Mouse (Mus musculus) forebrain, embryonic 11.5 days (tissue): ENCODE data around the gene Col4a3. TPM values are rescaled to one million over a fixed set of nuclear protein-coding genes. Genes with fewer than 3 reads are reported as not detected.
A peak's percentile ranks its signal among the peaks of the same experiment; 100 is the strongest.

Experiments used
- ATAC-seq: fragments of 200-750 bp; cut with Nextera tagmentation; replicated peaks from 2 replicates; pipeline ENCODE4 v1.8.0; 2017; ENCODE audit warnings: moderate TSS enrichment; ENCODE audit not compliant: low FRiP score
- DNase-seq: peaks from one replicate; pipeline ENCODE4 v3.0.0-alpha.2; 2017; ENCODE audit warnings: low spot score
- H3K27ac ChIP-seq: fragments of 300-500 bp; sonication (generic); 2 replicates; pipeline ENCODE4 v1.5.1; 2014; ENCODE audit warnings: low read depth, low read length
- H3K27me3 ChIP-seq: fragments of 300-500 bp; sonication (generic); 2 replicates; pipeline ENCODE4 v1.6.1; 2014; ENCODE audit warnings: mild to moderate bottlenecking, low read length, mixed read lengths; ENCODE audit not compliant: control insufficient read depth, insufficient read depth
- H3K36me3 ChIP-seq: fragments of 300-500 bp; sonication (generic); 2 replicates; pipeline ENCODE4 v1.6.1; 2014; ENCODE audit warnings: mild to moderate bottlenecking, low read length, moderate library complexity, mixed read lengths; ENCODE audit not compliant: control insufficient read depth, insufficient read depth
- H3K4me1 ChIP-seq: fragments of 300-500 bp; sonication (generic); replicated peaks from 2 replicates; pipeline ENCODE4 v1.6.1; 2014; ENCODE audit warnings: low read length, mixed read lengths; ENCODE audit not compliant: control insufficient read depth, insufficient read depth
- H3K4me2 ChIP-seq: fragments of 300-500 bp; sonication (generic); 2 replicates; pipeline ENCODE4 v1.6.1; 2014; ENCODE audit warnings: low read depth, mild to moderate bottlenecking, low read length, moderate library complexity, mixed read lengths; ENCODE audit not compliant: severe bottlenecking
- H3K4me3 ChIP-seq: fragments of 300-500 bp; sonication (generic); 2 replicates; pipeline ENCODE4 v1.5.1; 2014; ENCODE audit warnings: low read depth, low read length
- H3K9ac ChIP-seq: fragments of 300-500 bp; sonication (generic); 2 replicates; pipeline ENCODE4 v1.6.1; 2014; ENCODE audit warnings: low read length
- H3K9me3 ChIP-seq: fragments of 300-500 bp; sonication (generic); 2 replicates; pipeline ENCODE4 v1.6.1; 2016; ENCODE audit warnings: low read length, mixed read lengths; ENCODE audit not compliant: control insufficient read depth
- WGBS: fragments of 180-500 bp; shearing (Covaris S2); extraction: QIAGEN DNeasy Blood & Tissue Kit; methylation state at CpG from one replicate; pipeline ENCODE4 v1.1.7; 2014; 5-methylcytosine and 5-hydroxymethylcytosine counted together
- polyA plus RNA-seq: library from polyadenylated mRNA; unstranded; fragments of >200 nt; fragmentation: Nextera tagmentation; extraction: Ambion mirVana; gene quantifications from 2 replicates; pipeline ENCODE4 v1.2.1, GENCODE M21; 2014

Gene Col4a3
- polyA plus RNA-seq, 1 experiment from 2014 or later, result 0.08 TPM

GRCm38 (mm10) chr1:82663522-82663921 lies 76.8 kb downstream of the Col4a3 start:
- H3K27me3 ChIP-seq, result no peaks in the 10 kb centered on the region
- H3K4me2 ChIP-seq, result no peak overlapping the region
- H3K27ac ChIP-seq, result no peak overlapping the region
- no peaks in the 10 kb centered on the region for H3K36me3 ChIP-seq
- no peaks in the 10 kb centered on the region for H3K9me3 ChIP-seq
- H3K4me1 ChIP-seq, result no peaks in the 10 kb centered on the region
- H3K9ac ChIP-seq, result no peak overlapping the region
- ATAC-seq (no peak), DNase-seq (no peak)
- H3K4me3 ChIP-seq, result no peak overlapping the region
- WGBS, result 35% methylated on average over 2 of the region's 2 CpGs

GRCm38 (mm10) chr1:82686328-82686727 lies 99.6 kb downstream of the Col4a3 start:
- H3K27me3 ChIP-seq, result no peaks in the 10 kb centered on the region
- H3K4me2 ChIP-seq, result no peak overlapping the region
- DNase-seq (no peak), ATAC-seq (no peak)
- H3K27ac ChIP-seq, result no peak overlapping the region
- 0 out of 2 replicates have a peak, but pooled peaks cover 2% of the 10 kb centered on the region for H3K4me1 ChIP-seq
- H3K9ac ChIP-seq, result no peak overlapping the region
- H3K4me3 ChIP-seq, result no peak overlapping the region
- WGBS, result 86% methylated on average over 5 of the region's 5 CpGs
- H3K9me3 ChIP-seq, result no peaks in the 10 kb centered on the region
- no peaks in the 10 kb centered on the region for H3K36me3 ChIP-seq

GRCm38 (mm10) chr1:82686866-82687265 lies 100.1 kb downstream of the Col4a3 start:
- 88% methylated on average over 2 of the region's 2 CpGs for WGBS
- ATAC-seq (no peak), DNase-seq (no peak)
- Histone ChIP-seq H3K27me3 (no peaks in the 10 kb centered on the region), H3K4me3 (no peak overlapping the region), H3K9me3 (no peaks in the 10 kb centered on the region), H3K27ac (no peak overlapping the region), H3K4me2 (no peak overlapping the region), H3K9ac (no peak overlapping the region), H3K36me3 (no peaks in the 10 kb centered on the region), H3K4me1 (0 out of 2 replicates have a peak, but pooled peaks cover 2% of the 10 kb centered on the region)

GRCm38 (mm10) chr1:82687931-82688330 lies 101.2 kb downstream of the Col4a3 start:
- DNase-seq, result no peak
- Histone ChIP-seq H3K4me2 (no peak overlapping the region), H3K27me3 (no peaks in the 10 kb centered on the region), H3K4me1 (peaks cover 2% of the 10 kb centered on the region; the same call in 1 of the 2 replicates), H3K36me3 (no peaks in the 10 kb centered on the region), H3K27ac (no peak overlapping the region), H3K4me3 (no peak overlapping the region), H3K9ac (no peak overlapping the region), H3K9me3 (no peaks in the 10 kb centered on the region)
- 41% methylated on average over 6 of the region's 6 CpGs for WGBS
- ATAC-seq, result peak; percentile 71

- H3K27ac ChIP-seq, result no peak overlapping the region
- no peak overlapping the region for H3K4me2 ChIP-seq
- 34% methylated on average over 3 of the region's 3 CpGs for WGBS
- H3K9ac ChIP-seq, result no peak overlapping the region
- H3K36me3 ChIP-seq, result no peaks in the 10 kb centered on the region
- H3K4me1 ChIP-seq, result no peaks in the 10 kb centered on the region; the same call in 1 of the 2 replicates
- H3K27me3 ChIP-seq, result no peaks in the 10 kb centered on the region
- DNase-seq (no peak), ATAC-seq (no peak)
- H3K4me3 ChIP-seq, result no peak overlapping the region
- no peaks in the 10 kb centered on the region for H3K9me3 ChIP-seq
Measured at GRCm38 (mm10) chr1:82695915-82696314, 109.2 kb downstream of the Col4a3 start.

- Histone ChIP-seq H3K27ac (no peak overlapping the region), H3K36me3 (no peaks in the 10 kb centered on the region), H3K4me3 (no peak overlapping the region), H3K9ac (no peak overlapping the region), H3K4me1 (no peaks in the 10 kb centered on the region), H3K4me2 (no peak overlapping the region), H3K9me3 (no peaks in the 10 kb centered on the region), H3K27me3 (peaks cover 2% of the 10 kb centered on the region; the same call in 1 of the 2 replicates)
- DNase-seq (no peak), ATAC-seq (no peak)
- WGBS, result 86% methylated on average over 9 of the region's 9 CpGs
Measured at GRCm38 (mm10) chr1:82717816-82718512, 131.2 kb downstream of the Col4a3 start.

GRCm38 (mm10) chr1:82724339-82725025 lies 137.8 kb downstream of the Col4a3 start, which contains the start of gene Mff:
TSS of gene Mff (plus strand) at chr1:82724890.
- DNase-seq, result peak; percentile 92
- 0 out of 2 replicates have a peak, but pooled peaks cover 3% of the 10 kb centered on the region for H3K4me1 ChIP-seq
- no peak within 1 kb of the TSS; the same call in 1 of the 2 replicates for H3K27ac ChIP-seq
- H3K9ac ChIP-seq, result peak within 1 kb of the TSS; percentile 95
- peak within 1 kb of the TSS; percentile 88 for H3K4me2 ChIP-seq
- peak within 1 kb of the TSS; percentile 83 for H3K4me3 ChIP-seq
- ATAC-seq, result peak; percentile 99
- H3K27me3 ChIP-seq, result peaks cover 2% of the 10 kb centered on the region; the same call in 1 of the 2 replicates
- WGBS, result 10% methylated on average over 38 of the region's 38 CpGs
- H3K9me3 ChIP-seq, result no peaks in the 10 kb centered on the region
- H3K36me3 ChIP-seq, result no peaks in the 10 kb centered on the region

- Histone ChIP-seq H3K9me3 (no peaks in the 10 kb centered on the region), H3K27ac (no peak overlapping the region; the same call in 1 of the 2 replicates), H3K27me3 (peaks cover 2% of the 10 kb centered on the region; the same call in 1 of the 2 replicates), H3K4me1 (0 out of 2 replicates have a peak, but pooled peaks cover 3% of the 10 kb centered on the region), H3K4me3 (peak overlapping the region; percentile 83), H3K9ac (peak overlapping the region; percentile 95), H3K36me3 (no peaks in the 10 kb centered on the region), H3K4me2 (peak overlapping the region; percentile 88)
- under 1% methylated on average over 37 of the region's 37 CpGs for WGBS
- peak; percentile 98 for ATAC-seq
- DNase-seq, result no peak
Measured at GRCm38 (mm10) chr1:82725026-82725874, 138.5 kb downstream of the Col4a3 start.
